Mouse (Mus musculus) cortical plate, adult 2 months (tissue): ENCODE data around the gene Mgat5.

Experiments used
- CTCF ChIP-seq: fragments of 200-500 bp; IDR thresholded peaks from 2 replicates; pipeline ENCODE4 v1.5.1; 2011; ENCODE audit warnings: mild to moderate bottlenecking, control low read depth, low read length; ENCODE audit not compliant: insufficient read depth; ENCODE audit errors: extremely low read depth
- POLR2A ChIP-seq: fragments of 200-500 bp; IDR thresholded peaks from 2 replicates; pipeline ENCODE4 v1.6.1; 2011; ENCODE audit warnings: mild to moderate bottlenecking, low read length, control low read depth; ENCODE audit not compliant: insufficient read depth; ENCODE audit errors: extremely low read depth

- TF ChIP-seq CTCF (no peak), POLR2A (no peak)
Observed at GRCm38 (mm10) chr1:127248433-127248832, 43.6 kb downstream of the Mgat5 start.
